Mouse (Mus musculus) liver, embryonic 13.5 days (tissue): ENCODE results near the gene Blmh. TPM values are rescaled to one million over a fixed set of nuclear protein-coding genes. Genes with fewer than 3 reads are reported as not detected.

ENCODE experiments used
- ATAC-seq: fragments of 200-750 bp; cut with Nextera tagmentation; 2 replicates; pipeline ENCODE4 v1.8.0; 2017; ENCODE audit warnings: low read depth, mild to moderate bottlenecking, moderate number of reproducible peaks, moderate library complexity
- DNase-seq: peaks from one replicate; pipeline ENCODE4 v3.0.0; 2022
- H3K27ac ChIP-seq: fragments of 300-500 bp; sonication (generic); 2 replicates; pipeline ENCODE4 v1.5.1; 2015; ENCODE audit warnings: moderate library complexity, mild to moderate bottlenecking, inconsistent platforms
- H3K27me3 ChIP-seq: fragments of 300-500 bp; sonication (generic); 2 replicates; pipeline ENCODE4 v1.6.1; 2015; ENCODE audit warnings: mild to moderate bottlenecking, inconsistent platforms
- H3K36me3 ChIP-seq: fragments of 300-500 bp; sonication (generic); 2 replicates; pipeline ENCODE4 v1.6.1; 2015; ENCODE audit warnings: mild to moderate bottlenecking, inconsistent platforms
- H3K4me1 ChIP-seq: fragments of 300-500 bp; sonication (generic); replicated peaks from 2 replicates; pipeline ENCODE4 v1.6.1; 2015; ENCODE audit warnings: inconsistent platforms
- H3K4me2 ChIP-seq: fragments of 300-500 bp; sonication (generic); 2 replicates; pipeline ENCODE4 v1.6.1; 2015; ENCODE audit warnings: inconsistent platforms, mild to moderate bottlenecking, moderate library complexity
- H3K4me3 ChIP-seq: fragments of 300-500 bp; sonication (generic); replicated peaks from 2 replicates; pipeline ENCODE4 v1.5.1; 2015; ENCODE audit warnings: mild to moderate bottlenecking, inconsistent platforms
- H3K9ac ChIP-seq: fragments of 300-500 bp; sonication (generic); 2 replicates; pipeline ENCODE4 v1.6.1; 2015; ENCODE audit warnings: mild to moderate bottlenecking, inconsistent platforms
- H3K9me3 ChIP-seq: fragments of 300-500 bp; sonication (generic); replicated peaks from 2 replicates; pipeline ENCODE4 v1.6.1; 2016; ENCODE audit warnings: inconsistent platforms
- WGBS: fragments of 180-500 bp; shearing (Covaris S2); methylation state at CpG from one replicate; pipeline ENCODE4 v1.1.7; 2015; ENCODE audit not compliant: insufficient replicate concordance; 5-methylcytosine and 5-hydroxymethylcytosine counted together
- polyA plus RNA-seq: library from polyadenylated mRNA; unstranded; fragments of >200 nt; fragmentation: Nextera tagmentation; extraction: Ambion mirVana; gene quantifications from 2 replicates; pipeline ENCODE4 v1.2.1, GENCODE M21; 2015

Blmh gene
- polyA plus RNA-seq, 1 experiment from 2014 or later = 61.8 TPM

GRCm38 (mm10) chr11:76981570-76982141, 57.0 kb downstream of the Blmh start:
- Histone ChIP-seq H3K9ac (no peak overlapping the region), H3K4me1 (peaks cover 25% of the 10 kb centered on the region), H3K4me3 (no peak overlapping the region), H3K9me3 (no peaks in the 10 kb centered on the region), H3K27ac (no peak overlapping the region), H3K27me3 (no peaks in the 10 kb centered on the region), H3K36me3 (peaks cover 67% of the 10 kb centered on the region), H3K4me2 (no peak overlapping the region)
- ATAC-seq = no peak
- WGBS = 43% methylated on average over 5 of the region's 5 CpGs
- DNase-seq = no peak

DNA sequence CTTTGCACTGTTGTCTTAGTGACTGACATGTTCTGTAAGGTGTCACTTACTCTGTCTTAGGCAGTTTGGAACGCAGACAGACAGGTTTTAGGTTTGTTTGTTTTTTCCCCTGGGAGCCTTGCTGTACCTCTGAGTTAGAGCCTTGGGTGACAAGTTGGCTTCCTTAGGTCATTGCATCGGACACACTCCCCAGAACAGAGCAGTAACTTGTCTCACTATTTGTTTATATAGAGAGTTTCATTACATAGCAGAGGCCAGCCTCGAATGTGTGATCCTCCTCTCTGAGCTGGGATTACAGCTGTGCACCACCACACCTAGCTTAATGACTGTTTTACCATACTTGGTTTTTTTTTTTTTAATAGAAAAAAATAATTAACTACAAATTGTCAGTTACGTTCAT, 57.8 kb downstream of the Blmh start:
- no peak overlapping the region for H3K9ac ChIP-seq
- H3K4me3 ChIP-seq = no peak overlapping the region
- ATAC-seq = no peak
- H3K4me2 ChIP-seq = no peak overlapping the region
- H3K9me3 ChIP-seq = no peaks in the 10 kb centered on the region
- DNase-seq = no peak
- peaks cover 74% of the 10 kb centered on the region for H3K36me3 ChIP-seq
- H3K27ac ChIP-seq = no peak overlapping the region
- WGBS = 74% methylated on average over 4 of the region's 4 CpGs
- no peaks in the 10 kb centered on the region for H3K27me3 ChIP-seq
- peaks cover 25% of the 10 kb centered on the region for H3K4me1 ChIP-seq

DNA sequence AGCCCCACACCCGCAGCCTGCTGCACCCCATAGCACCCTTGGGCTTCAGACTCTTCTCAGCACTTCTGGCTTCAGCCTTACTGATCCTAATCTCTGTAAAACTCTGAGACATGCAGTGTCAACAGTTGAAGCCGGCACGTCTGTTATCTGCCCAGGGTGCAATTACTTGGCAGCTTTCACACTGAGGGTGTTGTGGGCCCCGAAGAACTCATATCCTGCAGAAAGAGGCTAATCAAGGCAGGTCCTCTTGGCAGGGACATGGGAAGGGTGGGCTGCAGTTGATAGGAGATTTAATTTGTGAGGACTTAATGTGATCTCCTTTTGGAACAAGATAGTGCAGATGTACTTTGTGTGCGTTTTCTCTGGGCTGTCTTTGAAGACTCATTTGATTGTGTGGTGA, 59.0 kb downstream of the Blmh start:
- WGBS = 27% methylated on average over 5 of the region's 5 CpGs
- DNase-seq = no peak
- Histone ChIP-seq H3K4me2 (no peak overlapping the region), H3K4me3 (no peak overlapping the region), H3K36me3 (peaks cover 76% of the 10 kb centered on the region), H3K4me1 (peaks cover 25% of the 10 kb centered on the region), H3K27me3 (no peaks in the 10 kb centered on the region), H3K27ac (no peak overlapping the region), H3K9me3 (no peaks in the 10 kb centered on the region), H3K9ac (no peak overlapping the region)
- ATAC-seq = peak; percentile 63

DNA sequence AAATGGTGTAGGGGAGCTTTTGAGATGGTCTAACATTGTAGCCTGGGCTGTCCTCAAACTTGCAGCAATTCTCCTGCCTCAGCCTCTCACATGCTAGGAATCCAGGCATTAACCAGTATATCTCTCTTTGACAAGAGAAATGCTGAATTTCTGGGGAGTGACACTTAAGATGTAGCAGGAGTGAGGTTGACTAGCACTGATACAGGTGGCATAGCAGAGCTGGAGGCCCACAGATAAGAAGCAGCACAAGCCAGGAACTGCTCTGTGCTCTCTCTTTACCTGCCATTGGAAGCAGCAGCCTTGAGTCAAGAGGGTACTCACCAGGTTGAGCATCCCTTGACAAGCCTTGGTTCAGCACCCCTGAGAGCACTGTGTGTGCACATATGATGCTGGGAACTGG, 59.6 kb downstream of the Blmh start:
- peaks cover 72% of the 10 kb centered on the region for H3K36me3 ChIP-seq
- peak; percentile 55 for ATAC-seq
- H3K4me2 ChIP-seq = no peak overlapping the region

GRCm38 (mm10) chr11:76990839-76991238, 66.2 kb downstream of the Blmh start:
- Histone ChIP-seq H3K36me3 (peaks cover 29% of the 10 kb centered on the region), H3K27ac (no peak overlapping the region), H3K4me1 (no peaks in the 10 kb centered on the region), H3K27me3 (peaks cover 11% of the 10 kb centered on the region), H3K4me3 (no peak overlapping the region), H3K9me3 (no peaks in the 10 kb centered on the region), H3K4me2 (no peak overlapping the region), H3K9ac (no peak overlapping the region)
- no peak for ATAC-seq
- DNase-seq = no peak
- 30% methylated on average over 5 of the region's 5 CpGs for WGBS

More for the DNA sequence above, 59.6 kb downstream of the Blmh start:
- no peaks in the 10 kb centered on the region for H3K9me3 ChIP-seq
- no peaks in the 10 kb centered on the region for H3K27me3 ChIP-seq
- H3K4me3 ChIP-seq = no peak overlapping the region
- H3K9ac ChIP-seq = no peak overlapping the region
- DNase-seq = no peak
- peaks cover 25% of the 10 kb centered on the region for H3K4me1 ChIP-seq
- no peak overlapping the region for H3K27ac ChIP-seq

- Histone ChIP-seq H3K9me3 (no peaks in the 10 kb centered on the region), H3K4me1 (peaks cover 11% of the 10 kb centered on the region), H3K27ac (no peak overlapping the region), H3K9ac (no peak overlapping the region), H3K4me2 (no peak overlapping the region), H3K36me3 (peaks cover 9% of the 10 kb centered on the region), H3K27me3 (peaks cover 32% of the 10 kb centered on the region), H3K4me3 (no peak overlapping the region)
- ATAC-seq = no peak
- 10% methylated on average over 4 of the region's 4 CpGs for WGBS
- DNase-seq = no peak
These were observed 68.3 kb downstream of the Blmh start for GRCm38 (mm10) chr11:76992886-76993285.

GRCm38 (mm10) chr11:76995966-76996672, 71.5 kb downstream of the Blmh start:
- Histone ChIP-seq H3K4me1 (peaks cover 21% of the 10 kb centered on the region), H3K27me3 (peaks cover 62% of the 10 kb centered on the region), H3K36me3 (no peaks in the 10 kb centered on the region), H3K4me2 (0 out of 2 replicates have a peak overlapping the region, but pooled peaks have one; percentile 10), H3K9me3 (no peaks in the 10 kb centered on the region), H3K9ac (no peak overlapping the region), H3K4me3 (no peak overlapping the region; the same call in 1 of the 2 replicates), H3K27ac (no peak overlapping the region)
- DNase-seq = no peak
- 25% methylated on average over 20 of the region's 20 CpGs for WGBS
- no peak for ATAC-seq

DNA sequence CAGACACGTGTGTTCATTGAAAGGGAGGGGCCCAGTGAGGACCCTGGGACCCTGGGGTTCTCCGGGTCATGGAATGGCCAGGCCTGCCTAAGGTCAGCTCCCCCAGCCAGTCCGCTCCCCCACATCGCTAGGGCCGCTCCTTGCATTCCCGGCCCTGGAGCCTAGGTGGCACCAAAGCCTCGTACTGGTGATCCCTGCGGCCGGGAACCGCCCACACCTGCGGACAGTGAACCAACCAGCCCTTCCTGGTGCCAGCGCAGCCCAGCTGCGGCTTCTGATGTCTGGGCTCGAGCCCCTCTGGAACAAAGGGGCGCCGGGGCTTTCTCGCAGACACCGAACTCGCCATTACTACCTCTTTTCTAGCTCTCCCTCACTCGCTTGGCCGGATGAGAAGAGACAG, 72.7 kb downstream of the Blmh start:
- no peaks in the 10 kb centered on the region for H3K9me3 ChIP-seq
- no peak overlapping the region for H3K9ac ChIP-seq
- peak; percentile 58 for ATAC-seq

DNA sequence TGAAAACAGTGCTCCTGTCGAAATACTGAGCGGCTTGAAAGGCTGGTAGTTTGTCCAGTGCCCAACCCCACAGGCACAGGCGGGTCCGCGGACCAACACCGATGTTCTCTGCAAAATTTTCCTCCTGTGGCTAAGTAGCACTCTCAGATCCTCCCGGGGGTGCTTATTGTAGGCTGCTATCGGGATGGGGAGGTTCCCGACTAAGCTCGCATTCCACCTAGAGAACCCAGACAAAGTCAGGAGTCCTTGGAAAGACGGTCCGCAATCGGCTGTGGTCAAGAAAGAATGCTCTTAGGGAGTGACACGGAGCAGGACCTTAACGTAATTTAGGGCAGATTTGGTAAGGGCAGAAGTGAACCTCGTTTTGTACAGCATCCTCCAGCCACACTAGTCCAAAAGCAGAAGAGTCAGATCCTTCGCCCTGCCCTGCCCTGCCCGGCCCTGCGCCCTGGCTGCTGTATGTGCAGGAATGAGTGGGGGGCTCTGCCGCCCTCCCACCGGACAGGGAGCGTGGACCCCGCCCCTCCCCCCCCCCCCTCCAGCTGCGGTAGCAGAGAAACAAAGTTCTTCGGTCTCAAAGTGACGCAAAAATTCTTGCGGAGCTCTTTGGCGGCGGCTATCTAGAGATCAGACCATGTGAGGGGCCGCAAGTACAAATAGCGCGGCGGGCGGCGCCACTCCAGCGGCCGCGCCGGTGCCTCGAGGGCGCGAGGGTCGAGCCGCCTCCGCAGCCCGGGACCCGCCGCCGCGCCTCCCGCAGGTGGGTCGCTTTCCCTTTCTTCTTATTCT, 73.5 kb downstream of the Blmh start, which contains the start of gene Slc6a4:
Gene Slc6a4 (plus strand): TSS at position 688 of the 789 bp plus-strand sequence.
- H3K36me3 ChIP-seq = no peaks in the 10 kb centered on the region
- H3K27ac ChIP-seq = no peak within 1 kb of the TSS
- ATAC-seq = no peak
- H3K27me3 ChIP-seq = peaks cover 75% of the 10 kb centered on the region
- no peaks in the 10 kb centered on the region for H3K9me3 ChIP-seq
- DNase-seq = no peak
- peak within 1 kb of the TSS; percentile 49 for H3K4me3 ChIP-seq
- H3K4me2 ChIP-seq = peak within 1 kb of the TSS; percentile 70
- H3K9ac ChIP-seq = no peak within 1 kb of the TSS
- H3K4me1 ChIP-seq = peaks cover 21% of the 10 kb centered on the region
- WGBS = 2% methylated on average over 52 of the region's 52 CpGs

More for the DNA sequence above, 72.7 kb downstream of the Blmh start:
- H3K4me1 ChIP-seq = peaks cover 21% of the 10 kb centered on the region
- peak; percentile 61 for DNase-seq
- no peaks in the 10 kb centered on the region for H3K36me3 ChIP-seq
- H3K4me2 ChIP-seq = peak overlapping the region; percentile 70
- H3K4me3 ChIP-seq = peak overlapping the region; percentile 49
- H3K27me3 ChIP-seq = peaks cover 73% of the 10 kb centered on the region
- no peak overlapping the region for H3K27ac ChIP-seq
- 2% methylated on average over 21 of the region's 21 CpGs for WGBS

GRCm38 (mm10) chr11:76998705-76999226, 74.2 kb downstream of the Blmh start:
- Histone ChIP-seq H3K9ac (no peak overlapping the region), H3K27me3 (peaks cover 75% of the 10 kb centered on the region), H3K4me2 (peak overlapping the region; percentile 70), H3K9me3 (no peaks in the 10 kb centered on the region), H3K36me3 (no peaks in the 10 kb centered on the region), H3K4me1 (peaks cover 21% of the 10 kb centered on the region), H3K27ac (no peak overlapping the region), H3K4me3 (peak overlapping the region; percentile 49)
- WGBS = 12% methylated on average over 24 of the region's 24 CpGs
- ATAC-seq = no peak
- DNase-seq = no peak

DNA sequence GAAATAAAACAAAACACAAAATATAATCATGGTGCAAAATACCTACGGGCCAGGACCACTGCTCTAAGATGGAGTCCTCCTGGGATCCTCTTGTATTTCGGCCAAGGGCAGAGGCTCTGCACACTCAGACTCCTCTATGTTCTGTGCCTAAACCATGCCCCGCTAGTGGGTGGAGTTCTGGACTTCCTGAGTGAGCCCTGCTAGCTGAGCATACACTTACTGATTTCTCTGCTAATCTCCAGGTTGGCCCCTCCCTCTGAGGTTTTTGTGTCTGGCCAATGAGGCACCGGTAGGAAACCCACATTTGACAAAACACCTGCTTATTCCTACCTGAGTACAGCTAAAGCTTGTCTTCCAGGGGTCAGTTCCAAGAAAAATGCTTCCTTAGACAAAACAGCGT, 76.1 kb downstream of the Blmh start:
- Histone ChIP-seq H3K4me2 (no peak overlapping the region), H3K27ac (no peak overlapping the region), H3K27me3 (peaks cover 78% of the 10 kb centered on the region), H3K9ac (no peak overlapping the region), H3K9me3 (no peaks in the 10 kb centered on the region), H3K36me3 (no peaks in the 10 kb centered on the region), H3K4me1 (peaks cover 21% of the 10 kb centered on the region), H3K4me3 (no peak overlapping the region)
- ATAC-seq (no peak), DNase-seq (no peak)
- 27% methylated on average over 5 of the region's 5 CpGs for WGBS
